Mouse (Mus musculus): Measurements from ENCODE around the gene Slc6a6. TPM values are rescaled to one million over a fixed set of nuclear protein-coding genes. Genes with fewer than 3 reads are reported as not detected.

Slc6a6 gene
- total RNA-seq, 2 experiments from 2014 or later: 214 to 227 TPM

DNA sequence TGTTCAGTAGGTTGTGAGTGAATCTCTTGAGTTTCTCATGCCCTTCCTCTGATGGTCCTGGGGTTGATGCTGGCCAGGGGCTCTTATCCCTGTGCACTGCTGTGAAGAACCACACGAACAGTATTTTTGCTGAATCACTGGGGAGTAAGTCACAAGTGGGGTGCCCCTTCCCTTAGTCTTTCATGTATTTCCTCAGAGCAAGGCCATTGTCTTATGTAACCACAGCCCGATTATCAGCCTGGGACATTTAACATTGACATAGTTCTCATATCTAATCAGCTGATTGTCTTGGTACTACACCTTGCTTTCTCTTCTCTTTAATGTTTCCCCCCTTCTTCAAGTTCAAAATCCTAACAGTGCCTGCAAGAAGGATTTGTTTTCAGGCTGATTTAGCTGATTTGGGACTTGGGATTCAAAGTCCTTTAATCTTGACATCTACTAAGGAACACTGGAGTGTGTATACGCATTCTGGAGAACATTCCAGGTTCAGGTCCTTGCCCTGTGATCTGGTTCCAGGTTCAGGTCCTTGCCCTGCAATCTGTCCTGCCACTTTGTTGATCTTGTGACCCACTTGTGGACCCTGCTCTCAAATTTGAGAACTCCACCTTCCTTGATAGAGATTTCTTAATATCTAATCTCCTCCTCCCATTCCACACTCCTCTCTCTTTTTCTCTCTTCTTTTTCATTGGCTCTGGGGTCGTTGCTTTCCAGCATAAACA, 15.8 kb downstream of the Slc6a6 start:
- no peak for DNase-seq
- intact Hi-C loops (cut with DNase I): no loop called here

DNA sequence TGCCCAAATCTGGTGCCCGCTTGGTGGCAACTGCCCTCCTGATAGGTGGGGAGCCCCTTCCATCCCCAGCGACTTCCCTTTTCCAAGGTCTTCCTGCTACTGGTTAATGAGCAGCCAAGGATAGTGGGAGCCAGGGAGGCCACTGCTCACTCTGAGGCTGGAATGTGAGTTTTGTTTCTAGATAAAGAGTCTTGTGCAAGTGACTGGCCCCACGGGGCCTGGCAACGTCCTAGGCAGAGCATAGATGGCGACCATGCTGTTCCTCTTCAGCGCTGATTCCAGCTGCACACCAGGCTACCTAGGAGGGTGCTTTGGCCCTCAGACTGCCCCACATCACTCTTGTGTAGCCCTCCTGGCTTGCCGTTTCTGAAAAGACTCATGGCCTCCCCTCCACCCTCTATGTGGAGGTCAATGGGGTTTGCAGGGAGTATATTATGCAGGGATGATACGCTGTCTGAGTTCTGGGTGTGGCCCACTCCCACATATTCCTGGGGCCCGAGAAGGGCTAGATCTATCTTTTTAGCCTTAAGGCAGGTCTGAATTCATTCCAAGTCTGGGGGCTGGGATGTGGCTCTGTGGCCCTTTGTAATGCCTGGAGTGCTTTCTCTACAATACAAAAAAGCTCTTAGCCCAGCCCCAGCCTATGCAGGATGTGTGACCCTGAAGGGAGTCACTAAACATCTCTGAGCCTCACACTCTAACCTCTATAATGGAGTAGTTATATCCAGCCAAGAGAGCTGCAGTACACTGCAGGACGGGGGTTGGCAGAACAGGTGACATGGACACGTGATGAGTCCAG, 17.2 kb downstream of the Slc6a6 start:
- intact Hi-C loops (cut with DNase I): no loop called here
- no peak for DNase-seq

DNA sequence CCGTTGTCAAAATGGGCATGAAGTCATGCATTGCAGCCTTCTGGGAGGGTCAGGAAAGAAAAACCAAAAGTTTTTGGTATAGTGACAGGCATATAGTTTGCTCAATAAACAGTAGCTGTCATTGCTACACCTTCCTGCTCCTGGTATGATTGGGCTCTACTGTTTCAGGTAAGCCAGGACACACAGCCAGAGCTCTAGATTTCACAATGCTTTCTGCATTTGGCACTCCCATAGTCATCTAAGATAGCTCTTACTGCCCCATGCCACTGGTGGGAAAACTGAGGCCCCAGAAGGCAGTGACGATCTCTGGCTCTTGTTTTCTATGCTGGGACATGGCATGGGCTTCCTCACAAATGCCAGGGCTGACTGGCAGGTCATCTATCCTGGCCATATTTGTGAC, 19.6 kb downstream of the Slc6a6 start:
- intact Hi-C loops (cut with DNase I): no loop called here
- DNase-seq: no peak

DNA sequence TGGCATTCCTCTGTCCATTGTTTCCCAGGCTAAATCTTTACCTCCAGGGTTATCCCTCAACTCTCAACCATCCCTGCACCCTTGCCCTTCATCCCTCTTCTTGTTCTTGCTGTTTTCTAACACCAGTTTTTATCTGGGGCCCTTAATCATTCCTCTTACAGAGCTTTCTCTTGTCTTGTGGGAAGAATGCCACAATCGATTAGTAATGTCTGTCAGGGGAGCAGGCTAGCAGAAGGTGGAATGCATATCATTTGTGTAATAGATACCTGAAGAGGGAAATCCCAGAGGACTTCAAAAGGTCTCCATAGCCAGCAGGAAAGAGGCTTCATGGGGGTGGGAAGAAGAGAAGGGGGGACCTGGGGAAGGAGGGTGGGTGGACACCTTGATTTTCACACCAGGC, 20.6 kb downstream of the Slc6a6 start:
- no peak for DNase-seq
- intact Hi-C loops (cut with DNase I): no loop called here

DNA sequence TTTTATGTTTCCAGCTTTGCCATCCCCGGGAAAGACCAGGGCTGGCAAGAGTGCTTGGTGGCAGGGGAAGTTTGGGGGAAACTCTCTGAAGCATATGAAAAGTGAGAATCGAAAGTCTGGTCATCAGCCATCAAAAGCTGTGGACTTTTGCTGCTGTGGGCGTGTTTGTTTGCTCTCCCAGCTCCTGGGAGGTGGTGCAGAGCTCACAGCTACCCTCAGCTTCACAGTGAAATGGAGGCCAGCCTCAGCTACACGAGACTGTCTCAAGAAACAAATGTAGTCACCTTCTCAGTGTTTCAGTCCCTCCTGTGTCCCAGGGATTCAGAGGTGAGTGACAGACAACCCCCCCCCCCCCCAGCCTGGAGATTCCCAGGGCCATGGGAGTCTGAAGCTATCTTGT, 21.8 kb downstream of the Slc6a6 start:
- no peak for DNase-seq
- intact Hi-C loops (cut with DNase I): no loop called here

DNA sequence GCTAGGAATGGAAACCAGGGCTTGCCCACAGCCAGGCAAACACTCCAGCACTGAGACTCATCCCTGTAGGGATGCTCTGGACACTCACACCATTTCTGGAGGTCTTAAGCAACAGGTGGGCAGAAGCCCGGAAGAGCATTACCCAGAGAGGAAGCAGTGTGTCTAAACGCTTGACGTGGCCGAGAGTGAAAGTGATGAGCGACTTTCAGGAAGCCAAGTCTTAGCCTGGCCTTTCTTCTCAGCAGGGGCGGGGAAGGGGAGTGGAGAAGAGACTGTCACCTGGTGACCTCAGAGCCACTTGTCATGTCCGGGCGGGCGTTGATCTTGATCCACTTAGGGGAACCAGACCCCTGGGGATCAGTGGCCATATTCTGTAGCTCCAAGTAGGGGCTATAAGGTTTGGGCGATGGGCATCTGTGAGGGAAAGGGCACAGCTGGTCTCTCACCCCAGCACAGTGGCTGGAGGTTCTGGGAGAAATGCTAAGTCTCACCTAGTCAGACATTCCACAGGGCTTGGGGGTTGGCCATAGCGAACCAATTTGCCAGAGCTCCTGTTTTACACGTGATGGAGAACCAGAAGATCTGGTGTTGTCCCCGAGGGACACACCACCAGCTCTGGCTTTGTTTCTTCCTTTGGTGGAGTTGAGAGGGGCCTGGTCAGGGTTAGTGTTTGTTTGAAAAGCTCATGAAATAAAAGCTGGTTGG, 22.4 kb downstream of the Slc6a6 start:
- intact Hi-C loops (cut with DNase I): no loop called here

GRCm38 (mm10) chr6:91707276-91707885, 23.5 kb downstream of the Slc6a6 start:
- intact Hi-C loops (cut with DNase I): no loop called here
- peak; percentile 53 for DNase-seq

More for the DNA sequence above, 22.4 kb downstream of the Slc6a6 start:
- DNase-seq: no peak

DNA sequence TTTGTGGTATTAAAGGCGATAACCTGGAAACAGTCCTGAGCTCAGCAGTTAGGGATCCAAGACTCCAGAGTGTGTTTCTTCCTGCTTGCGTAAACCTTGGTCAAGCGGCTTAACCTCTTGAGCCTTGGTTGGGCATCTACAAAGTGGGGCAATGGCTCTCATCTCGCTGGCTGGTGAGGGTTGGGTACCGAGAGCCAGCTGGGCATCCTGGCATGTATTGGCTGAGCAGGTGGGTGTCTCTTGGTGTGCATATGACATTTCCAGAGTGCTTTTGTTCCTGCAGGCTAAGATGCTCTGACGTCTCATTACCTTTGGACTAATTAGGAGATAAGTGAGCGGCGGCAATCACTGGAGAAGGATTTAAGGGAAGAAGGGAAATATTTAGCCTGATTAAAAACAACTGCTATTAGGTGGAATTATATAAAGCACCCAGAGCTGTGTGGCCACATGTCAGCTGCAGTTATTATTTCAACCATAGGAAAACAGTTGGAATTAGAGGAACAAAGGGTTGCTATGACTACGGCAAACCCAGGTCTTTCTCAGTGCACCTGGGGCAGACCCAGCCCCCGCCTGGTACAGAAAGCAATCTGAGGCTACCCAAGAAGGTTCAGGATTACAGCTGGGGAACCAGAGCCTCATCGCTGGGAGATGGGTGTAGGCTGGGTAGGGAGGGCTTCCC, 24.2 kb downstream of the Slc6a6 start:
- DNase-seq: no peak
- intact Hi-C loops (cut with DNase I): no loop called here

GRCm38 (mm10) chr6:91708919-91709318, 25.1 kb downstream of the Slc6a6 start:
- intact Hi-C loops (cut with DNase I): no loop called here
- DNase-seq: no peak

DNA sequence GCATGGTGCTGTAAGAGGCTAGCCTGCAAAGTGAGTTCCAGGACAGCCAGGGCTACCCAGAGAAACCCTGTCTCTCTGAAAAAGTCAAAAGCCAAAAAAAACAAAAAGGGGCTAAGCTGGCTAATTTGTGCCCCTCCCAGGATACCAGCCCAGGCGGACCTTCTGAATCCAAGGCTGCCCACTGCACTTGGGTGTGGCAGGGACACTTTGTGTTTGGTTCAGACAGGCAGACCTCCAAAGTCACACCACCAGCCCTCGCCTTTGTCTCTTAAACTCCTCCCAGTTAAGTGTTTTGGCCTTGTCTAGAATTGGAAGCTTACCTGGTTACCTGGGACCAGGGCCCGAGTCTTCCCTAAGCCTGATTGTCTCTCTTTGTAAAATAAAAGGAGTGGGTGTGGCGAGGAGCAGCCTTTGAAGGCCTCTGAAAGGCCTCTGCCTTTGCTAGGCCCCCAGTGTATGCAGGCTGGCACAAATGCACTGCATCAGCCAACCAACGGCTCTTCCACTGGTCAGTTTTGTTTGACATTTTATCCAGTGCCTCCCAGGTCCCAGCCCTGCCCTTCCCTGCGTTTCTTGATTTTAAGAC, 26.6 kb downstream of the Slc6a6 start:
- DNase-seq: no peak
- intact Hi-C loops (cut with DNase I): no loop called here

DNA sequence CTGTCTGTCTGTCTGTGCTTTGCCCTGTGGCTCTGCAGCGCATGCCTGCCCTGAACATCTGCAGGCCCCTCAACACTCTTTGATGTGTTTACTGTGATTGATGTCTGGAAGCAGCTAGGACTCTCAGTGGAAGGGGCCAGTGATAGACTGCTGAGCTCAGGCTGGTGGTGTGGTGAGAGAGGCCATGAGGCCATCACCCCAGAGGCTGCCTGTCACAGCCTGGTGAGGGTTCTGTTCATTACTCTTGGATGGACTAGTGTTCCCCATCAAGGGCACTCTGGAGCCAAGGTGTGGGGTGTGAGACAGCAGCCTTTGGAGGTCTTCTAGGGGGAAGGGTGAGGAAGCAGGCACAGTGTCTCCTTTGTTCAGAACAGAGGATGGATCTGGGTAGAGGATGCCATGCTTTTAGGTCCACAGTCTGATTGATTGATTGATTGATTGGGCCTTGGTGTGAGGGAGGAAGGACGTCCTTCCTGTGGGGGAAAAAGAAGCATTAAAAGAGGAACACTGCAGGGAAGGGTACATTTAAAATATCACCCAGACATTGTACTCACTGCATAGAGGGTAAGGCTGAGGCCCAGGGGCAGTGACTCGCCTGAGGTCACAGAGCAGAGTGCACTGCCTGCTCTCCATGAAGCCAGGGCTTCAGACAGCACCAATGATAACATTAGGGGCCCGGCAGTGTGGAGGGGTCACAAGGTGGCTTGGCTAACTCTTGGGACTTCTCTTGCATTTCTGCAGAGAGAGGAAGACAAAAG, 28.4 kb downstream of the Slc6a6 start:
- no peak for DNase-seq
- intact Hi-C loops (cut with DNase I): no loop called here

- intact Hi-C loops (cut with DNase I): no loop called here
- no peak for DNase-seq
Observed at GRCm38 (mm10) chr6:91712855-91713331, 29.0 kb downstream of the Slc6a6 start.

- DNase-seq: no peak
- intact Hi-C loops (cut with DNase I): no loop called here
Observed at GRCm38 (mm10) chr6:91713370-91713896, 29.6 kb downstream of the Slc6a6 start.

GRCm38 (mm10) chr6:91715023-91715422, 31.2 kb downstream of the Slc6a6 start:
- no peak for DNase-seq
- intact Hi-C loops (cut with DNase I): no loop called here

- intact Hi-C loops (cut with DNase I): no loop called here
Observed at GRCm38 (mm10) chr6:91715988-91716810, 32.3 kb downstream of the Slc6a6 start.

GRCm38 (mm10) chr6:91718067-91718466, 34.2 kb downstream of the Slc6a6 start:
- intact Hi-C loops (cut with DNase I): no loop called here
- DNase-seq: no peak

More at GRCm38 (mm10) chr6:91715988-91716810, 32.3 kb downstream of the Slc6a6 start:
- DNase-seq: no peak

- no peak for DNase-seq
- intact Hi-C loops (cut with DNase I): no loop called here
Observed at GRCm38 (mm10) chr6:91718603-91719002, 34.8 kb downstream of the Slc6a6 start.
